Comparison of ENCODE assay signal across 12 mouse cellular contexts in genomic region chrX:135936452-135936851, GRCm38 (mm10). TPM values are rescaled to one million over a fixed set of nuclear protein-coding genes. Genes with fewer than 3 reads are reported as not detected.
"Had no signal": no experiment of that assay in that cellular context is flagged by ENCODE, and none has a peak within 500 bp of the region (broad histone marks: within the 10 kb centered on the region; RNA-seq: fewer than 3 reads in every experiment).

No protein-coding gene starts in this region.

- H3K27me3 ChIP-seq: limb, embryonic 15.5 days; liver, embryonic 12.5 days; lung, embryonic 15.5 days; neural tube, embryonic 12.5 days had no signal

- H3K4me3 ChIP-seq: limb, embryonic 15.5 days; liver, embryonic 12.5 days; lung, embryonic 15.5 days; neural tube, embryonic 12.5 days had no signal

- H3K9ac ChIP-seq: limb, embryonic 15.5 days; liver, embryonic 12.5 days; lung, embryonic 15.5 days; neural tube, embryonic 12.5 days had no signal

- H3K4me2 ChIP-seq: limb, embryonic 15.5 days; liver, embryonic 12.5 days; lung, embryonic 15.5 days; neural tube, embryonic 12.5 days had no signal

- DNase-seq: kidney, adult 11 months; kidney, adult 9 months; kidney, postnatal 36 days; thymus, adult 2 months; thymus, postnatal 25 days had no signal

- H3K9me3 ChIP-seq: limb, embryonic 15.5 days; liver, embryonic 12.5 days; lung, embryonic 15.5 days; neural tube, embryonic 12.5 days had no signal

- H3K4me1 ChIP-seq: limb, embryonic 15.5 days; liver, embryonic 12.5 days; lung, embryonic 15.5 days; neural tube, embryonic 12.5 days had no signal

- H3K27ac ChIP-seq: kidney, postnatal 0 days; limb, embryonic 15.5 days; liver, embryonic 12.5 days; lung, embryonic 15.5 days; neural tube, embryonic 12.5 days had no signal

- H3K36me3 ChIP-seq: limb, embryonic 15.5 days; liver, embryonic 12.5 days; lung, embryonic 15.5 days; neural tube, embryonic 12.5 days had no signal

- ATAC-seq: liver, embryonic 12.5 days had no signal

RNA-seq across cellular contexts. Expression of gene Arxes2, which starts 57.2 kb away (rescaled TPM):
- total RNA-seq: monocyte, adult 5-6 weeks; neutrophil, adult 5-6 weeks had no signal
